Mouse (Mus musculus) heart, adult 2 months (tissue): Measurements from ENCODE around the gene Tuba1b.

Experiments used
- CTCF ChIP-seq: fragments of 200-600 bp; IDR thresholded peaks from 2 replicates; pipeline ENCODE4 v1.8.1; 2022; ENCODE audit warnings: antibody characterized with exemption, mild to moderate bottlenecking, moderate library complexity
- POLR2A ChIP-seq: fragments of 200-500 bp; IDR thresholded peaks from 2 replicates; pipeline ENCODE4 v1.6.1; 2011; ENCODE audit warnings: mild to moderate bottlenecking, low read depth, low read length, control low read depth; ENCODE audit not compliant: insufficient read depth

- TF ChIP-seq POLR2A: no peak
- TF ChIP-seq CTCF: no peak
Observed at GRCm38 (mm10) chr15:98884106-98884505, 50.3 kb downstream of the Tuba1b start.
